Mouse (Mus musculus) brain, embryonic 14.5 days (tissue): ENCODE results near the gene Lrp4.

ENCODE experiments used
- CTCF ChIP-seq: fragments of 200-500 bp; IDR thresholded peaks from 2 replicates; pipeline ENCODE4 v1.5.1; 2012; ENCODE audit warnings: inconsistent platforms, mild to moderate bottlenecking, moderate library complexity, borderline replicate concordance; ENCODE audit not compliant: insufficient read depth, insufficient read length; ENCODE audit errors: extremely low read depth
- POLR2A ChIP-seq: fragments of 200-500 bp; IDR thresholded peaks from 2 replicates; pipeline ENCODE4 v1.6.1; 2012; ENCODE audit warnings: mild to moderate bottlenecking, inconsistent platforms, borderline replicate concordance; ENCODE audit not compliant: poor library complexity, insufficient read depth, insufficient read length, severe bottlenecking; ENCODE audit errors: extremely low read depth

DNA sequence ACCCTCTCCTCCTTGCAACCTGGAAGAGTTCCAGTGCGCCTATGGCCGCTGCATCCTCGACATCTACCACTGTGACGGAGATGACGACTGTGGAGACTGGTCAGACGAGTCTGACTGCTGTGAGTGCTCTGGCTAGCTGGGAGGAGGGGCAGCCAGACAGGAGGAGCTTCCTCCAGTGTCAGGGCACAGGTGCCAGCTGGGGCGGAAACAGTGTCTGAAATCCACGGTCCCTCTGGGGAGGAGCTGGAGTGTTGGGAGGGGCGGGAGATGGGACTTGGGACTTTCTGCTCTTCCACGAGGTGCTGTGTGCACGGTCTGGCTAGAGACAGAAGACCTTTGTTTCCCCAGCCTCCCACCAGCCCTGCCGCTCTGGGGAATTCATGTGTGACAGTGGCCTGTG, 17.0 kb downstream of the Lrp4 start:
- TF ChIP-seq CTCF = no peak
- no peak for TF ChIP-seq POLR2A
